Mouse (Mus musculus) kidney, embryonic 16.5 days (tissue): ENCODE results near the gene Exoc5. TPM values are rescaled to one million over a fixed set of nuclear protein-coding genes. Genes with fewer than 3 reads are reported as not detected.

Source experiments
- ATAC-seq: fragments of 200-750 bp; cut with Nextera tagmentation; 2 replicates; pipeline ENCODE4 v1.8.0; 2017; ENCODE audit warnings: moderate TSS enrichment; ENCODE audit not compliant: low FRiP score, low TSS enrichment
- H3K27ac ChIP-seq: fragments of 300-500 bp; sonication (generic); 2 replicates; pipeline ENCODE4 v1.5.1; 2014; ENCODE audit warnings: low read length
- H3K27me3 ChIP-seq: fragments of 300-500 bp; sonication (generic); 2 replicates; pipeline ENCODE4 v1.6.1; 2014; ENCODE audit warnings: low read length, control low read depth, mixed read lengths; ENCODE audit not compliant: insufficient read depth
- H3K36me3 ChIP-seq: fragments of 300-500 bp; sonication (generic); 2 replicates; pipeline ENCODE4 v1.6.1; 2014; ENCODE audit warnings: low read length, control low read depth, mixed read lengths; ENCODE audit not compliant: insufficient read depth
- H3K4me1 ChIP-seq: fragments of 300-500 bp; sonication (generic); 2 replicates; pipeline ENCODE4 v1.6.1; 2014; ENCODE audit warnings: low read length, control low read depth, mixed read lengths; ENCODE audit not compliant: insufficient read depth
- H3K4me2 ChIP-seq: fragments of 300-500 bp; sonication (generic); replicated peaks from 2 replicates; pipeline ENCODE4 v1.6.1; 2014; ENCODE audit warnings: low read depth, low read length
- H3K4me3 ChIP-seq: fragments of 300-500 bp; sonication (generic); 2 replicates; pipeline ENCODE4 v1.5.1; 2014; ENCODE audit warnings: mild to moderate bottlenecking, low read length
- H3K9ac ChIP-seq: fragments of 300-500 bp; sonication (generic); replicated peaks from 2 replicates; pipeline ENCODE4 v1.6.1; 2014; ENCODE audit warnings: low read length
- H3K9me3 ChIP-seq: fragments of 300-500 bp; sonication (generic); 2 replicates; pipeline ENCODE4 v1.6.1; 2016; ENCODE audit warnings: low read length, control low read depth
- WGBS: fragments of 180-500 bp; shearing (Covaris S2); extraction: QIAGEN DNeasy Blood & Tissue Kit; methylation state at CpG from one replicate; pipeline ENCODE4 v1.1.7; 2014; 5-methylcytosine and 5-hydroxymethylcytosine counted together
- polyA plus RNA-seq: library from polyadenylated mRNA; unstranded; fragments of >200 nt; fragmentation: Nextera tagmentation; extraction: Ambion mirVana; gene quantifications from 2 replicates; pipeline ENCODE4 v1.2.1, GENCODE M21; 2015

The Exoc5 gene
- polyA plus RNA-seq, 1 experiment from 2014 or later: 40.4 TPM

- Histone ChIP-seq H3K27me3 (no peaks in the 10 kb centered on the region), H3K4me2 (no peak overlapping the region), H3K4me3 (no peak overlapping the region), H3K4me1 (0 out of 2 replicates have a peak, but pooled peaks cover 3% of the 10 kb centered on the region), H3K9me3 (no peaks in the 10 kb centered on the region), H3K36me3 (peaks cover 10% of the 10 kb centered on the region), H3K9ac (no peak overlapping the region), H3K27ac (no peak overlapping the region)
- ATAC-seq: no peak
- 96% methylated on average over 7 of the region's 7 CpGs for WGBS
Observed at GRCm38 (mm10) chr14:49073896-49074295, 7.4 kb upstream of the Exoc5 start.

- WGBS: 96% methylated on average over 2 of the region's 2 CpGs
- Histone ChIP-seq H3K36me3 (peaks cover 10% of the 10 kb centered on the region), H3K4me3 (no peak overlapping the region), H3K9me3 (no peaks in the 10 kb centered on the region), H3K9ac (no peak overlapping the region), H3K4me2 (no peak overlapping the region), H3K4me1 (no peaks in the 10 kb centered on the region), H3K27me3 (no peaks in the 10 kb centered on the region), H3K27ac (no peak overlapping the region)
- ATAC-seq: no peak
Observed at GRCm38 (mm10) chr14:49072837-49073236, 6.4 kb upstream of the Exoc5 start.

GRCm38 (mm10) chr14:49065529-49066273 lies 752 bp downstream of the Exoc5 start, which contains the start of gene Ap5m1:
Gene Ap5m1 (plus strand): TSS chr14:49066097.
- Histone ChIP-seq H3K4me3 (peak within 1 kb of the TSS; percentile 94), H3K27ac (peak within 1 kb of the TSS; percentile 98), H3K4me2 (peak within 1 kb of the TSS; percentile 70), H3K9ac (peak within 1 kb of the TSS; percentile 96), H3K27me3 (no peaks in the 10 kb centered on the region), H3K9me3 (no peaks in the 10 kb centered on the region), H3K4me1 (peaks cover 14% of the 10 kb centered on the region), H3K36me3 (no peaks in the 10 kb centered on the region)
- peak; percentile 71; the same call in 1 of the 2 replicates for ATAC-seq
- 0% methylated on average over 31 of the region's 62 CpGs for WGBS

- H3K9ac ChIP-seq: no peak overlapping the region
- no peak for ATAC-seq
- H3K4me3 ChIP-seq: no peak overlapping the region
- H3K4me1 ChIP-seq: peaks cover 14% of the 10 kb centered on the region
- 53% methylated on average over 2 of the region's 2 CpGs for WGBS
- H3K27ac ChIP-seq: no peak overlapping the region
- H3K4me2 ChIP-seq: no peak overlapping the region
- H3K27me3 ChIP-seq: no peaks in the 10 kb centered on the region
- no peaks in the 10 kb centered on the region for H3K9me3 ChIP-seq
- no peaks in the 10 kb centered on the region for H3K36me3 ChIP-seq
Observed at GRCm38 (mm10) chr14:49063838-49064237, 2.6 kb downstream of the Exoc5 start.

- Histone ChIP-seq H3K4me1 (no peaks in the 10 kb centered on the region), H3K27ac (no peak overlapping the region), H3K9me3 (no peaks in the 10 kb centered on the region), H3K36me3 (no peaks in the 10 kb centered on the region), H3K27me3 (no peaks in the 10 kb centered on the region), H3K9ac (no peak overlapping the region), H3K4me2 (no peak overlapping the region), H3K4me3 (no peak overlapping the region)
- no peak for ATAC-seq
Observed at GRCm38 (mm10) chr14:49049492-49049891, 17.0 kb downstream of the Exoc5 start.

- Histone ChIP-seq H3K27ac (no peak overlapping the region), H3K36me3 (no peaks in the 10 kb centered on the region), H3K4me2 (no peak overlapping the region), H3K27me3 (no peaks in the 10 kb centered on the region), H3K9ac (no peak overlapping the region), H3K4me3 (no peak overlapping the region), H3K9me3 (no peaks in the 10 kb centered on the region), H3K4me1 (no peaks in the 10 kb centered on the region)
- 98% methylated on average over 4 of the region's 4 CpGs for WGBS
- no peak for ATAC-seq
Observed at GRCm38 (mm10) chr14:49045610-49046009, 20.8 kb downstream of the Exoc5 start.

- Histone ChIP-seq H3K4me3 (no peak overlapping the region), H3K4me1 (no peaks in the 10 kb centered on the region), H3K4me2 (no peak overlapping the region), H3K27ac (no peak overlapping the region), H3K36me3 (peaks cover 15% of the 10 kb centered on the region), H3K9me3 (peaks cover 3% of the 10 kb centered on the region; the same call in 1 of the 2 replicates), H3K9ac (no peak overlapping the region), H3K27me3 (no peaks in the 10 kb centered on the region)
- ATAC-seq: no peak
- 91% methylated on average over 5 of the region's 5 CpGs for WGBS
Observed at GRCm38 (mm10) chr14:49028991-49029390, 37.5 kb downstream of the Exoc5 start.

- no peak overlapping the region for H3K9ac ChIP-seq
- no peaks in the 10 kb centered on the region for H3K27me3 ChIP-seq
- 90% methylated on average over 3 of the region's 3 CpGs for WGBS
- H3K27ac ChIP-seq: no peak overlapping the region
- H3K36me3 ChIP-seq: peaks cover 13% of the 10 kb centered on the region
- no peak overlapping the region for H3K4me3 ChIP-seq
- H3K4me1 ChIP-seq: no peaks in the 10 kb centered on the region
- no peak overlapping the region for H3K4me2 ChIP-seq
- no peak for ATAC-seq
- H3K9me3 ChIP-seq: peaks cover 3% of the 10 kb centered on the region; the same call in 1 of the 2 replicates
Observed at GRCm38 (mm10) chr14:49027779-49028368, 38.6 kb downstream of the Exoc5 start.

GRCm38 (mm10) chr14:49027040-49027778 lies 39.2 kb downstream of the Exoc5 start:
- WGBS: 87% methylated on average over 6 of the region's 6 CpGs
- Histone ChIP-seq H3K9ac (no peak overlapping the region), H3K27ac (no peak overlapping the region), H3K9me3 (peaks cover 3% of the 10 kb centered on the region; the same call in 1 of the 2 replicates), H3K36me3 (peaks cover 13% of the 10 kb centered on the region), H3K4me3 (no peak overlapping the region), H3K4me1 (no peaks in the 10 kb centered on the region), H3K27me3 (no peaks in the 10 kb centered on the region), H3K4me2 (no peak overlapping the region)
- ATAC-seq: peak; percentile 75; the same call in 1 of the 2 replicates
